Mouse (Mus musculus): ENCODE data around the gene Anxa8.

GRCm38 (mm10) chr14:34106389-34107062, 20.7 kb downstream of the Anxa8 start:
- TF ChIP-seq POLR2A (IDR thresholded peaks at IDR 0.05; ENCODE audit: low read depth, low read length) (no peak), CTCF (conservative IDR thresholded peaks at IDR 0.05; ENCODE audit: insufficient read depth, insufficient read length, low read depth, low read length) (peak; percentile 55)

Measured in kidney, adult 2 months (tissue).